Mouse (Mus musculus) embryonic facial prominence, embryonic 10.5 days (tissue): Measurements from ENCODE around the gene Nup43. TPM values are rescaled to one million over a fixed set of nuclear protein-coding genes. Genes with fewer than 3 reads are reported as not detected.

Experiments used
- DNase-seq: peaks from one replicate; pipeline ENCODE4 v3.0.0-alpha.2; 2017; ENCODE audit warnings: low spot score
- H3K27ac ChIP-seq: fragments of 300-500 bp; sonication (generic); replicated peaks from 2 replicates; pipeline ENCODE4 v1.5.1; 2016; ENCODE audit warnings: mild to moderate bottlenecking
- H3K27me3 ChIP-seq: fragments of 300-500 bp; sonication (generic); replicated peaks from 2 replicates; pipeline ENCODE4 v1.6.1; 2016; ENCODE audit warnings: low read depth, mild to moderate bottlenecking; ENCODE audit not compliant: poor library complexity, severe bottlenecking
- H3K36me3 ChIP-seq: fragments of 300-500 bp; sonication (generic); replicated peaks from 2 replicates; pipeline ENCODE4 v1.6.1; 2016; ENCODE audit warnings: mild to moderate bottlenecking, moderate library complexity
- H3K4me1 ChIP-seq: fragments of 300-500 bp; sonication (generic); 2 replicates; pipeline ENCODE4 v1.6.1; 2016
- H3K4me3 ChIP-seq: fragments of 300-500 bp; sonication (generic); 2 replicates; pipeline ENCODE4 v1.5.1; 2016; ENCODE audit warnings: mild to moderate bottlenecking, moderate library complexity
- H3K9me3 ChIP-seq: fragments of 300-500 bp; sonication (generic); 2 replicates; pipeline ENCODE4 v1.6.1; 2016; ENCODE audit warnings: mild to moderate bottlenecking
- WGBS: fragments of 180-500 bp; shearing (Covaris S2); methylation state at CpG from one replicate; pipeline ENCODE4 v1.1.7; 2016; 5-methylcytosine and 5-hydroxymethylcytosine counted together
- polyA plus RNA-seq: library from polyadenylated mRNA; unstranded; fragments of >200 nt; fragmentation: Nextera tagmentation; extraction: Ambion mirVana; gene quantifications from 2 replicates; pipeline ENCODE4 v1.2.1, GENCODE M21; 2016

The Nup43 gene
- polyA plus RNA-seq, 1 experiment from 2014 or later, result 95.4 TPM

DNA sequence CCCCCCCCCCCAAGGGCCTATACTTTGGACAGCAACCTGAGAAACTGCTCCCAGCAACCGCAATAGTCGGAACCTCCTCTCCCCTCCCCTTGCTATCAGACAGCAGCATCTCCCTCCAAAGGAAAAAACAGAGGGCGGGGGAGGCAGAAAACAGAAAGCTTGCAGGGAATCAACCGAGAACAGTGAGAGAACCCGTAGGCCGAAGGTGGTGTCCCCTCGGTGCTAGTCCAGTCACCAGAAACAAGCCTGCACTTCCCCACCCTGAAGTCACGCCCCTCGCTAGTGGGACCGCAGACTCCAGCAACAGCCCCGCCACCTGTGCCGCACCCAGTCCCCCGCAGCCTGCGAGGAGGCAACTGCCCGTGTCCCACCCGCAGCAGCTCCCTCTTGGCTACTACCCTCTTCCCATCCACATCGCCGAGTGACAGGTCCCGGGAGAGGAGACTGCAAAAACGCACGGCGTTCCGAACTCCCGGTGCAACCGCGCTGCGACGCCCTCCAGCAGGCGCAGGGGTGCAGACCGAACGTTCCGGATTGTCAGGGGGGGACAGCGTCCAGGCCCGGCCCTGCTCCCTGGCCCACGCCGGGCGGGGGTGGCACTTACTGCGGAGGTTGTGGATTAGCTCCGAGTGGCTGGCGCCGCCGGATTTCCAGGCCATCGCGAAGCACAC, 4.7 kb upstream of the Nup43 start:
- Histone ChIP-seq H3K9me3 (no peaks in the 10 kb centered on the region), H3K27me3 (no peaks in the 10 kb centered on the region), H3K36me3 (peaks cover 2% of the 10 kb centered on the region; the same call in 1 of the 2 replicates), H3K4me1 (peaks cover 13% of the 10 kb centered on the region), H3K4me3 (peak overlapping the region; percentile 95), H3K27ac (peak overlapping the region; percentile 95)
- under 1% methylated on average over 44 of the region's 44 CpGs for WGBS
- peak; percentile 82 for DNase-seq

DNA sequence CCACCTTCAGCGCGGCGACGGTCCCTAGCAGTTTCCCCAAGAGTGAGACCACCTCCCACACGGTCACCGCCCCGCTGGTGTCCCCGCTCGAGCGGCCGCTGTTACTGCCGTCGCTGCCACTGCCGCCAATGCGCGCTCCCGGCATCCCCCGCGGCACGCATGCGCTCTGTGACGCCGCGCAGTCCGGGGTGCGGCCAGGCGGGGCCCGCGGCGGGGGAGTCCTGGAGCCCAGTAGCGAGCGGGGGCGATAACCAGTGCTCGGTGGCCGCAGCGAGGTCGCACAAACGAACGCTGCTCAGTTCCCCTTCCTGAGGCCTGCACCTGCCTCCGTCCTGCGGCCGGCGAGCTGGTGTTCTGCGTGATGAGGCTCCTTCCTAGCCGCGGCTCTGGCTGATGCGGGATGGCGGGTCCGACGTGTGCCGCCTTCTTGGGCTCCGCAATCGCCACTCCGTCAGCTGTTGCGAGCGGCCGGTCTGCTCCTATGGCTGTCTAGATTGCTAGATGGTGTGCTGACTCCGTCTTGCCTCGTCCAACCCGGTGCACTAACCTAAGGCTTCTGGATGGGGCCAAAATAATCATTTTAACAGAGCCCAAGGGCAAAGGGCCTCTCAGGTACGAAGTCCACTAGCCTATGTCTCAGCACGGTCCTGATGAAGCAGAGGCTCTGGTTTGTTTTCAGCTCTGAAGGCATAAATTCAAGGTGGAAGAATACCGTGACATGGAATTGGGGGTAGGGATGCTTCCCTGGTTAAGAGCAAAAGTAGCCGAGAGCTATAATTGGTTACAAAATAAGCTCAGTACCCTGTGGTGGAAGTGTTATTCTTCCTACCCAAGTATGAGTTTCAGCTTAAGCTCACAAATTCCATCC, 3.9 kb upstream of the Nup43 start:
- WGBS, result under 1% methylated on average over 64 of the region's 64 CpGs
- Histone ChIP-seq H3K27ac (peak overlapping the region; percentile 95), H3K27me3 (no peaks in the 10 kb centered on the region), H3K9me3 (no peaks in the 10 kb centered on the region), H3K4me1 (peaks cover 19% of the 10 kb centered on the region), H3K4me3 (peak overlapping the region; percentile 95), H3K36me3 (no peaks in the 10 kb centered on the region)
- peak; percentile 92 for DNase-seq

DNA sequence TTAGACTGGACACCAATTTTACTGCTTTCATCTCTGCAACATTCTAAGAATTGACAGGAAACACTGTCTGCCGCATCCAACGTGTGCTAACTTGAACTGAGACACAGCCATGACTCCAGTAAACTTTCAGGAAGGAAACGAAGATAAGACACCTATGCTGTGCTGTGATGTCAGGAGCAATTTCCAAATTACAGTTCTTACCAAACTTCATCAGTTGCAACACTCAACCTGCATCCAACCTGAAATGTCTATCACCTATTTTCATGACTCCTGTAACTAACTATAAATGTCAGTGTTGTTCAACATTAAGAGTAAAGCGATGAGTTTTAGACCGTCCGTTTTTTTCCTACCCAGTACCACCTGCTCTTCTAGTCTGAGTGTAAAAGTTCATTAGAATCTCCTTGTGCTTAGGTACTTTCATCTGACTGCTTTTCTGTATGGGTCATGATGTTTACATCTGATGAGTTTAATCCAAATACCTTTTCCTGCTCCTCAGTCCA, 3.2 kb upstream of the Nup43 start:
- WGBS, result 73% methylated on average over 6 of the region's 6 CpGs
- peak overlapping the region; percentile 95 for H3K4me3 ChIP-seq
- no peaks in the 10 kb centered on the region for H3K9me3 ChIP-seq
- H3K27ac ChIP-seq, result no peak overlapping the region
- no peak for DNase-seq
- no peaks in the 10 kb centered on the region for H3K27me3 ChIP-seq
- H3K36me3 ChIP-seq, result no peaks in the 10 kb centered on the region
- peaks cover 22% of the 10 kb centered on the region for H3K4me1 ChIP-seq

DNA sequence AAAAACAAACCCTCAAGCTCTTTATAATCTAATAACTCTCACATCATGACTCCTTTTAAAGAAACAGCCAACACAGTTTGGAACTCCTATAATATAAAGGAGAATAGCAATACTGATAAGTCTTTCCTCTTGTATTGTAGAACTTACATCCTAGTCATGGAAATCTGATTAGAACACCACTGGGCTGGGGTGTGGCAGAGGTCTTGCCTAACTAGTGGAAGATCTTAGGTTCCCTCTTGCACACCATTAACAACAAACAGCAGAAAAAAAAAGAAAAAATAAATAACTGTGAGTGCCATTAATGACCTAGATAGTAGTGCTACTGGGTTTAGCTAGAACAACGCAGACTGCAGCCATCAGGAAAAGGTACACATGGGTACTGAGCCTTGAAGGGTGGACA, 2.4 kb upstream of the Nup43 start:
- no peaks in the 10 kb centered on the region for H3K27me3 ChIP-seq
- 84% methylated on average over 1 of the region's 1 CpGs for WGBS
- H3K4me3 ChIP-seq, result no peak overlapping the region
- peaks cover 6% of the 10 kb centered on the region for H3K36me3 ChIP-seq
- H3K4me1 ChIP-seq, result peaks cover 22% of the 10 kb centered on the region
- DNase-seq, result no peak
- H3K9me3 ChIP-seq, result no peaks in the 10 kb centered on the region
- H3K27ac ChIP-seq, result no peak overlapping the region

DNA sequence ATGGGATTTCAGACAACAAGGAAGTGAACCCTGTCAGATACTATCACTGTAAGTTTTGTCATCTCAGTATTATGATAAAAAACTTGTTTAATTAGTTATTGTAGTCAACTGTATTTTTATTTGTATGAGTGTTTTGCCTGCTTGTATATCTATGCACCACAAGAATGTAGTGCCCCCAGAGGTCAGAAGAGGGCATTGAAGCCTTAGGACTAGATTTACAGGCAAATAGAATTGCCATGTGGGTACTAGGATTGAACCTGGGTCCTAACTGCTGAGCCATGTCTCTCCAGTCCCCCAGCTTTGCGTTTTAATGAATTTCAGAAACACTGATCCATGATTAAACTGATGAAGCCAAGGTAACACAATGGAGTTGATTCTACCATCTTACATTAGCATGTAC, 6.4 kb downstream of the Nup43 start:
- H3K4me3 ChIP-seq, result no peak overlapping the region
- no peaks in the 10 kb centered on the region for H3K27me3 ChIP-seq
- 72% methylated on average over 1 of the region's 1 CpGs for WGBS
- H3K36me3 ChIP-seq, result peaks cover 88% of the 10 kb centered on the region
- H3K4me1 ChIP-seq, result no peaks in the 10 kb centered on the region; the same call in 1 of the 2 replicates
- DNase-seq, result no peak
- no peaks in the 10 kb centered on the region for H3K9me3 ChIP-seq
- no peak overlapping the region for H3K27ac ChIP-seq

DNA sequence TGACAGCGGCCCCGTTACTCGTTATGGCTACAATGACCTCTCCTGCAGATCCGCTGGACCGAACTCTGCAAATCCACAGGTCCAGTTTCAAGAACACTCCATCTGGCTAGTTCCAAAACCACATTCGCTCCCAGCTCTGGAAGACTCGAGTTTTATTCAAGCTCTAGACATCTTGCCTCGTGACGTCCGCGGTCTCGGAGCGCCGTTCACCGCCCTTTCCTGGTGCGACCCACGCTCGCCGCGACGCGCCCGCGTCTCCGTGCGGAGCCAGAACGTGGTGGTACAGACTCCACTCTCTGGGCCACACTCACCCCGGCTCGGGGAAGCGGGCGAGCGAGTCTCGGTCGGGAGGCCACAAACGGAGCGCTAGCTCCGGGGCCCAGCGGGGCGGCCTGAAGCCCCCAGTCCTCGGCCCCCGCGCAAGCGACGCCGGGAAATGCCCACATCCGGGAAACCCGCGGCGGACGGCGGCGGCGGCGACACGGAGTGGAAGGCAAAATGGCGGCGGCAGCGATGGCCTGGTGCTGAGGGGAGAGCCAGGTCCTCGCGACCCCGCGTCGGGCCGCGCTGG, 13.5 kb downstream of the Nup43 start, which contains the start of the genes Pcmt1 and Lats1:
Gene Pcmt1, minus strand, starts transcription at position 406 of the 571 bp plus-strand sequence.
Gene Lats1, plus strand, starts transcription at position 484 of the 571 bp plus-strand sequence.
- peak within 1 kb of the TSS; percentile 99 for H3K4me3 ChIP-seq
- H3K4me1 ChIP-seq, result peaks cover 26% of the 10 kb centered on the region
- no peaks in the 10 kb centered on the region for H3K9me3 ChIP-seq
- WGBS, result under 1% methylated on average over 65 of the region's 65 CpGs
- H3K27me3 ChIP-seq, result no peaks in the 10 kb centered on the region
- peak; percentile 92 for DNase-seq
- H3K36me3 ChIP-seq, result peaks cover 50% of the 10 kb centered on the region
- peak within 1 kb of the TSS; percentile 99 for H3K27ac ChIP-seq

DNA sequence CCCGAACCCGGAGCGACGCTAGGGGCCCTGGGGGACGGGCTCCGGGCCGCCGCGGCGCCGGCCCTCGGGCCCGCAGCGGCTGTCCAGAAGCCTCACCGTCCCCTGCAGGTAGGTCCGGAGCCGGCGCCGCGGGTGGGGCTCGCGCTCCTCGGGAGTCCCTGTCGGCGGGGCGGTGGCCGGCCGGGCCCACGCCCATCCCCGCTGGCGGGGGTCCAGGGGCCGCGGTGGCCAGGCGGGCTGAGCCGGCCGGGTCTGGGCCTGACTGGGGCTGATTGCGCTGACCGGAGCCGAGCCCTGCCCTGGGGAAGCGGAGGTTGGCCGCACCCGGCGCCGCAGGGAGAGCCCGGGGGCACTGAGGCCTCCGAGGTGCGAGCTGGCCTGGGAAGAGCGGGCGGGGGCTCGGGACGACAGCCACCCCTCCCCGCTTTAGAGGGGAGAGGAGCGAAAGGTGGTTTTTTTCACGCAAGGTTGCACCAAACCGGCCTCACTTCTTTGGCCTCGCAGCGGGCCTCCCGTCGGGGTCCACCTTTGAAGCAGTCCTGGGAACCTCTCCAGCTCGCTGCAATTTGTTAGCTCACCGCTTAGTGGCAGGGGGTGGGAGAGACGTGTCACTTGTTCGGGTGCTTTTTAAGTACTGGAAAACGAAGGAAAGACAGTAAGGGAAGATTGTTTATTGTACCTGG, 14.2 kb downstream of the Nup43 start:
- no peaks in the 10 kb centered on the region for H3K27me3 ChIP-seq
- H3K9me3 ChIP-seq, result no peaks in the 10 kb centered on the region
- DNase-seq, result peak; percentile 84
- peak overlapping the region; percentile 99 for H3K27ac ChIP-seq
- H3K4me3 ChIP-seq, result peak overlapping the region; percentile 99
- peaks cover 49% of the 10 kb centered on the region for H3K36me3 ChIP-seq
- peaks cover 26% of the 10 kb centered on the region for H3K4me1 ChIP-seq
- under 1% methylated on average over 64 of the region's 64 CpGs for WGBS

DNA sequence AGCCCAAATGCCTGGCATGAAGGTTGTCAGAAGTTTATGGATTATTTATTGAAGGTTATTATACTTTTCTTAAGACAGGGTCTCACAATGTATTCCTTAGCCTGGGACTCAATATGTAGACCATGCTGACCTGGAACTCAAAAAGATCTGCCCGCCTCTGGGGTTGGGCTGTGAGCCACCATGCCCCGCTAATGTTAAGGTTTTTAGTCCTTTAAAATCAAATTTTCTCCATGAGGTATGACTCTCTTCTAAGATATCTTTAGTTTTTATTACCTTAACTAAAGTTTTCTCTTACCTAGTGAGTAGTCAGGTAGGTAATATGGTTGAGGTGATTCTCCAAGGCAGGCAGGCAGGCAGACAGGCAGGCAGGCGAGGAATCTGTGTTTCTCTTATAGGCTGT, 14.9 kb downstream of the Nup43 start:
- Histone ChIP-seq H3K9me3 (no peaks in the 10 kb centered on the region), H3K36me3 (peaks cover 49% of the 10 kb centered on the region), H3K4me1 (peaks cover 26% of the 10 kb centered on the region), H3K27ac (no peak overlapping the region), H3K27me3 (no peaks in the 10 kb centered on the region), H3K4me3 (peak overlapping the region; percentile 99)
- DNase-seq, result no peak
- 71% methylated on average over 3 of the region's 3 CpGs for WGBS

DNA sequence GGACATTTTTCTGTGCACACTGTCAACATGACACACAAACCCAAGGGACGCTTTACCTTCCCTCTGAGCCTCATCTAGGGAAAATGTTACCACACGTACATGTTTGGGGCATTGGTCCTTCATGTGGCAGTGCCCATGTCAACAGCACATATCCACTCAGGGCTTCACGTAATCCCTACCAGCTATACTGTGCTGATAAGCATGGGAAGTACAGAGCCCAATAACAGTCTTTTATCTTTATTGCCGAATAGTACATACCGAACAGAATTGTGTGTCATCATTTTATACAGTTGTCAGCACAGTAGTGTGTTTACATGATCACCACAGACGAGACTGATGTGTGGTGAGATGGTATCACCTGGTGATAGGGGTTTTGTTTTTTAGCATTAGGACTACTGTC, 19.6 kb downstream of the Nup43 start:
- Histone ChIP-seq H3K9me3 (no peaks in the 10 kb centered on the region), H3K27ac (no peak overlapping the region), H3K4me1 (peaks cover 13% of the 10 kb centered on the region), H3K36me3 (peaks cover 37% of the 10 kb centered on the region), H3K4me3 (no peak overlapping the region), H3K27me3 (no peaks in the 10 kb centered on the region)
- WGBS, result 97% methylated on average over 6 of the region's 6 CpGs
- no peak for DNase-seq

DNA sequence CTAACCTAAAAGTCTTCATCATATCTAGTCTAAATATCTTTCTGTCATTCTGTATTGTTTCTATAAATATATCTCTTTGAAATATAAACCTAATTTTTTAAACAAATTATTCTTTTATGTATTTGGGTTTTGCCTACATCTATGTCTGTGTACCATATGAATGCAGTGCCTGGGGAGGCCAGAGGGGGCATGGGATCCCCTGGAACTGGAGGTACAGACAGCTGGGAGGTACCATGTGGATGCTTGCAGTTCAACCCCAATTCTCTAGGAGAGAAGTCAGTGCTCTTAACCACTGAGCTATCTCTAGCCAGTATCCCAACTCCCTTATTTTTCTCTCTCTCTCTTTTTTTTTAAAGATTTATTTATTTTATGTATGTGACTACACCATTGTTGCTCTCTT, 28.0 kb downstream of the Nup43 start:
- peak; percentile 20 for DNase-seq
- Histone ChIP-seq H3K36me3 (peaks cover 92% of the 10 kb centered on the region), H3K27ac (no peak overlapping the region), H3K4me3 (no peak overlapping the region), H3K9me3 (no peaks in the 10 kb centered on the region), H3K27me3 (no peaks in the 10 kb centered on the region), H3K4me1 (no peaks in the 10 kb centered on the region)

DNA sequence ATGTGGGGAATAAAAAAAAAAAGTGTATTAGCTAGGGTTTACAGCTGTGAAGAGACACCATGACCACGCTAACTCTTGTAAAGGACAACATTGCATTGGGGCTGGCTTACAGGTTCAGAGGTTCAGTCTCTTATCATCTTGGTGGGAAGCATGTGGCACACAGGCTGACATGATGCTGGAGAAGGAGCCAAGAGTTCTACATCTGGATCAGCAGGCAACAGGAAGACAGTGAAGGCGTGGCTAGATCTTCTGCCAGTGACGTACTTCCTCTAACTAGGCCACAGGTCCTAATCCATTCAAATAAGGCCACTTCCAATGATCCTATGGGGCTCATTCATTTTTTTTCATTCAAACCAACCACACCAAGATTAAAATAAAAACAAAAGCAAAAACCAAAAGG, 32.8 kb downstream of the Nup43 start:
- H3K4me1 ChIP-seq, result no peaks in the 10 kb centered on the region
- 93% methylated on average over 3 of the region's 3 CpGs for WGBS
- H3K27ac ChIP-seq, result no peak overlapping the region
- H3K4me3 ChIP-seq, result no peak overlapping the region
- H3K9me3 ChIP-seq, result no peaks in the 10 kb centered on the region
- peaks cover 98% of the 10 kb centered on the region for H3K36me3 ChIP-seq
- no peak for DNase-seq
- no peaks in the 10 kb centered on the region for H3K27me3 ChIP-seq

DNA sequence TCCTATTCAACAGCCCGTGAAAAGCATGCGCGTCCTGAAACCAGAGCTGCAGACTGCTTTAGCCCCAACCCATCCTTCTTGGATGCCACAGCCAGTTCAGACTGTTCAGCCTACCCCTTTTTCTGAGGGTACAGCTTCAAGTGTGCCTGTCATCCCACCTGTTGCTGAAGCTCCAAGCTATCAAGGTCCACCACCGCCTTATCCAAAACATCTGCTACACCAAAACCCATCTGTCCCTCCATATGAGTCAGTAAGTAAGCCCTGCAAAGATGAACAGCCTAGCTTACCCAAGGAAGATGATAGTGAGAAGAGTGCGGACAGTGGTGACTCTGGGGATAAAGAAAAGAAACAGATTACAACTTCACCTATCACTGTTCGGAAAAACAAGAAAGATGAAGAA, 35.3 kb downstream of the Nup43 start:
- WGBS, result 95% methylated on average over 6 of the region's 6 CpGs
- peaks cover 97% of the 10 kb centered on the region for H3K36me3 ChIP-seq
- no peaks in the 10 kb centered on the region for H3K9me3 ChIP-seq
- H3K27ac ChIP-seq, result no peak overlapping the region
- no peak overlapping the region for H3K4me3 ChIP-seq
- DNase-seq, result no peak
- H3K4me1 ChIP-seq, result no peaks in the 10 kb centered on the region
- H3K27me3 ChIP-seq, result no peaks in the 10 kb centered on the region
